Mouse (Mus musculus) left cerebral cortex, postnatal 10 days (tissue): ENCODE data around the gene Ttc28. TPM values are rescaled to one million over a fixed set of nuclear protein-coding genes. Genes with fewer than 3 reads are reported as not detected.

Experiments used
- DNase-seq, 2 experiments: peaks; one replicate each; pipeline ENCODE4 v3.0.0; 2021 to 2022; ENCODE audit warnings: low spot score in 2 of 2, mixed read lengths in 1 of 2; ENCODE audit errors: extremely low spot score in 1 of 2
- intact Hi-C: fragments of 180-260 bp; cut with DNase I; formaldehyde crosslinking; loops from one replicate; pipeline ENCODE4 v1.15.1; 2025
- total RNA-seq, 2 experiments: library from RNA; stranded (reverse); gene quantifications; 2 replicates each; pipeline ENCODE4 v1.2.3; 2021

Ttc28 gene
- total RNA-seq, 2 experiments from 2014 or later: 22.3 to 30.9 TPM

- intact Hi-C loops: no loop called here
- DNase-seq: no peak
Observed at GRCm38 (mm10) chr5:111133150-111133549, 253.5 kb downstream of the Ttc28 start.

- no peak for DNase-seq
- intact Hi-C loops: no loop called here
Observed at GRCm38 (mm10) chr5:111133754-111134153, 254.2 kb downstream of the Ttc28 start.

GRCm38 (mm10) chr5:111137283-111137682 is 257.7 kb downstream of the Ttc28 start:
- intact Hi-C loops: no loop called here
- no peak for DNase-seq

- intact Hi-C loops: no loop called here
- no peak for DNase-seq
Observed at GRCm38 (mm10) chr5:111137742-111138141, 258.1 kb downstream of the Ttc28 start.

GRCm38 (mm10) chr5:111138239-111138833 is 258.7 kb downstream of the Ttc28 start:
- no peak for DNase-seq
- intact Hi-C loops: no loop called here

- intact Hi-C loops: no loop called here
- peak in 1 of 2 experiments; percentile 55 for DNase-seq
Observed at GRCm38 (mm10) chr5:111138927-111139565, 259.4 kb downstream of the Ttc28 start.

GRCm38 (mm10) chr5:111139622-111140021 is 260.0 kb downstream of the Ttc28 start:
- no peak for DNase-seq
- intact Hi-C loops: no loop called here

GRCm38 (mm10) chr5:111141139-111141885 is 261.7 kb downstream of the Ttc28 start:
- intact Hi-C loops: no loop called here
- no peak for DNase-seq

- no peak for DNase-seq
- intact Hi-C loops: no loop called here
Observed at GRCm38 (mm10) chr5:111142837-111143236, 263.2 kb downstream of the Ttc28 start.

- DNase-seq: no peak
- intact Hi-C loops: no loop called here
Observed at GRCm38 (mm10) chr5:111144411-111144810, 264.8 kb downstream of the Ttc28 start.

GRCm38 (mm10) chr5:111150581-111150980 is 271.0 kb downstream of the Ttc28 start:
- no peak for DNase-seq
- intact Hi-C loops: no loop called here

GRCm38 (mm10) chr5:111151882-111152759 is 272.5 kb downstream of the Ttc28 start:
- no peak for DNase-seq
- intact Hi-C loops: no loop called here

- intact Hi-C loops: no loop called here
- DNase-seq: peak in 1 of 2 experiments; percentile 55
Observed at GRCm38 (mm10) chr5:111154586-111154985, 275.0 kb downstream of the Ttc28 start.

- intact Hi-C loops: no loop called here
- no peak for DNase-seq
Observed at GRCm38 (mm10) chr5:111155271-111155670, 275.7 kb downstream of the Ttc28 start.

GRCm38 (mm10) chr5:111155928-111156327 is 276.3 kb downstream of the Ttc28 start:
- no peak for DNase-seq
- intact Hi-C loops: no loop called here

GRCm38 (mm10) chr5:111158266-111158665 is 278.7 kb downstream of the Ttc28 start:
- no peak for DNase-seq
- intact Hi-C loops: no loop called here

- no peak for DNase-seq
- intact Hi-C loops: no loop called here
Observed at GRCm38 (mm10) chr5:111159628-111160321, 280.2 kb downstream of the Ttc28 start.

GRCm38 (mm10) chr5:111161146-111161930 is 281.7 kb downstream of the Ttc28 start:
- intact Hi-C loops: no loop called here
- no peak for DNase-seq
